Mouse (Mus musculus): ENCODE measurements around the gene Cntn1. TPM values are rescaled to one million over a fixed set of nuclear protein-coding genes. Genes with fewer than 3 reads are reported as not detected.

The Cntn1 gene
- total RNA-seq, 2 experiments from 2014 or later: 0.10 TPM; not detected in 1

Other genes with a start within 250 kb of the Cntn1 start
- gene Smgc, start 212.9 kb upstream of the Cntn1 start, total RNA-seq (2021): not detected